Mouse (Mus musculus): ENCODE data around the gene Sirt4.

DNA sequence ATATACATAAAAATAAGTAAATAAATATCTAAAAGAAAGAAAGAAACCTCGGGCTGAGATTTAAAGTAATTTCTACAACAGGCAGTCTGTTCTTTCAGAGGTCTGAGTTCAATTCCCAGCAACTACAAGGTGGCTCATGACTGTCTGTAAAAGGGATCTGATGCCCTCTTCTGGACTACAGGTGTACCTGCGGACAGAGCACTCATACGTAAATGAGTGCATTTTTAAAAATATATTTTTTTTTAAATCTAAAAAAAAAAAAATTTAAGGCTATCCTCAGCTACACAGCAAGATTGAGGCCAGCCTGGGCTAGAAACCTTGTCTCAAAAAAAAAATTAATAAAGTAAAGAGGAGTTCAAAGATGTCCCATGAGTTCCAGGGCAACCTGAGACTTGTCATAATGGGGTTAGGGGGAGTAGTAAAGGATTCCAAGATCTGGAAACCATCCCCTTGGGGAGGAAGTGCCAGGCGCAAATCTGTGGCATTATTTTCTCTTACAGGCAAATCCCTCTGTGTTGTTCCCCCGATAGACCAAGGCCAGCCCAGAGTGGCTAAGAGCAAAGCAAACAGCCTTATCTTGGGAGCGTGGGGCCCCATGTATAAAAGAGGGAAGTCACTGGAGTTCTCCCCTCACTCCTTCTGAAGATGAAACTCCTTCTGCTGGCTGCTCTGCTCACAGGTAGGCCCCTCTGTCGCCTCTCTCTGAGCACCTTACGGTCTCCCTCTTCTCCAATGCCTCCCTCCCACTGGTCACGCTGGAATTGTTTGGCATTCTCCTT is 18.7 kb downstream of the Sirt4 start, which contains the start of gene Pla2g1b:
- TF ChIP-seq POLR2A (IDR thresholded peaks at IDR 0.05; ENCODE audit: extremely low read depth, insufficient read depth, low read length) (no peak), CTCF (IDR thresholded peaks at IDR 0.05; ENCODE audit: low read depth, low read length) (no peak)
